Mouse (Mus musculus): Measurements from ENCODE around the gene Ptpdc1. TPM values are rescaled to one million over a fixed set of nuclear protein-coding genes. Genes with fewer than 3 reads are reported as not detected.

The Ptpdc1 gene
- polyA plus RNA-seq, 1 experiment from 2014 or later = 4.8 TPM

DNA sequence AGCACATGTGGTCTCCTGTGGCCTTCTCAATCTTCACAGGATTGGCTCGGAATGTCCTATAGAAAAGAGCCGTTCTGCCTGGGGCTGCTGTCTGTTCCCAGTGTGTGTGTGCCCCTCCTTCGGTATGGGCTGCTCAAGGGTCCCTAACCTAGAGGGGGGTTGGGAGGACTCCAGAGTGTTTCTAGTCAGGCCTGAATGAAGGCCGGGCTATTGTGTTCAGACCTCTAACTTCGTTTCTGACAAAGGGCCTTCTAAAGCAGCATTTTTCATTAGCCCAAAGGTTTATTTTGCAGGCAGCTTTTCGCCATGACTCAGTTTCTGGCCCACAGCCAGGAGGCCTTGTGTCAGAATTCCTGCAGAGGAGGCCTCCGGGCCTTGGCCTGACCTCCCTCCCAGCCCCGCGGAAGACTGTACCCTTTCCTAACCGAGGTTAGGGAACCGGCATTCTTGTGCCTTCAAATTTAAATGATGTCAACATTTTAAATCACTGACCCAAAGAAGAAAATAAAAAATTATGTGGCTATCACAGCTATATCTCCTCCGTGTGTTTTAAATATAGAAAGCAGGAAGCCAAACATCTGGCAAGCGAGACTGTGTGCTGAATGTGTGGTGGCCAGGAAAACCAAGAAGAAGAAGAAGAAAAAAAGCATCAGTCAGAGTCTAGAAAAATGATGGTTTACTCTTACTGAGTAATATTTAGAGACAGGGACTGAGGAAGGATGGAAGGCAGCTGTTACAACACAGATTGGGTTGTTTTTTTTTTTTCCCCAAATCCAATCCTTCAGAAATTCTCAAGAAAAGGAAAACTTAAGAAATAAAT, 59.1 kb downstream of the Ptpdc1 start:
- Histone ChIP-seq H3K27me3 (ENCODE audit: control insufficient read depth, insufficient read depth, low read length) (no peaks in the 10 kb centered on the region), H3K9ac (ENCODE audit: low read length) (peak overlapping the region; percentile 69), H3K9me3 (replicated peaks; ENCODE audit: control insufficient read depth, low read length) (peaks cover 3% of the 10 kb centered on the region; the same call in 1 of the 2 replicates), H3K27ac (ENCODE audit: low read length) (peak overlapping the region; percentile 95), H3K4me2 (ENCODE audit: low read depth, low read length) (peak overlapping the region; percentile 44), H3K4me3 (ENCODE audit: low read length) (no peak overlapping the region), H3K36me3 (ENCODE audit: control insufficient read depth, insufficient read depth) (no peaks in the 10 kb centered on the region), H3K4me1 (ENCODE audit: control insufficient read depth, insufficient read depth, low read length) (peaks cover 12% of the 10 kb centered on the region)
- ATAC-seq (replicated peaks; ENCODE audit: extremely low read depth, insufficient read depth, low FRiP score) = peak; percentile 74
- 10% methylated on average over 13 of the region's 13 CpGs for WGBS

DNA sequence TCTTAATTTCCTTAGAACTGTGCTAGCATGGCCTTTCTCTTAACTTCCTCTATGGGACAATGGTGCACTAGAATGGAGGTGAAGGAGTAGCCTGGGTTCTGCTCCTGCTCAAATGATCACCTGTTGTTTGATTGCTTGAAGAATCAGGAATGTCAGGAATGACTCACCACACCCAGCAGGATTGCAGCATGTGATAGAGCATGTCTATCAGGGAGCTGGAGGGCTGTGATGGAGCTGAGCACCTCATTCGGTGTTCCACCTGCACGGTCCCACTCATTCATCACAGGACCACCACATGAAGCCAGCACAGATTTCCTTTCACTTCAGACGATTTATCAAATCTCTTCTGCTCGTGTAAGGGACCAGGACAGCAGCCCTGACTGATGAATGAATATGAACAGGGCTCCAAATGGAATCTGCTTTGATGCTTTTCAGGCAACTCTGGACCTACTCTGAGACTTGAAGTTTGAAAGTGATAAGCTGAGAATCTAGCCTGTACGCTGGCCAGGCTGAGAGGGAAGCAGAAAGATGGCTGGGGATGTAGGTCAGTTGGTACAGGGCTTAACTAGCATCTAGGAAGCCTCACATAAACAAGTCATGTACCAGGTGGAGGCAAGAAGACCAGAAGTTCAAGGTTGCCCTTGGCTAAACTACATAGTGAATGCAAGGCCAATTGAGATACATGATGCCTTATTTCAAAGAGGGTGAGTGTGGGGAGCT, 60.4 kb downstream of the Ptpdc1 start:
- Histone ChIP-seq H3K36me3 (ENCODE audit: control insufficient read depth, insufficient read depth) (no peaks in the 10 kb centered on the region), H3K4me2 (ENCODE audit: low read depth, low read length) (no peak overlapping the region), H3K9me3 (replicated peaks; ENCODE audit: control insufficient read depth, low read length) (peaks cover 3% of the 10 kb centered on the region; the same call in 1 of the 2 replicates), H3K9ac (ENCODE audit: low read length) (no peak overlapping the region), H3K4me1 (ENCODE audit: control insufficient read depth, insufficient read depth, low read length) (peaks cover 12% of the 10 kb centered on the region), H3K27me3 (ENCODE audit: control insufficient read depth, insufficient read depth, low read length) (no peaks in the 10 kb centered on the region), H3K4me3 (ENCODE audit: low read length) (no peak overlapping the region), H3K27ac (ENCODE audit: low read length) (no peak overlapping the region)
- WGBS = 66% methylated on average over 5 of the region's 5 CpGs
- no peak for ATAC-seq (replicated peaks; ENCODE audit: extremely low read depth, insufficient read depth, low FRiP score)

DNA sequence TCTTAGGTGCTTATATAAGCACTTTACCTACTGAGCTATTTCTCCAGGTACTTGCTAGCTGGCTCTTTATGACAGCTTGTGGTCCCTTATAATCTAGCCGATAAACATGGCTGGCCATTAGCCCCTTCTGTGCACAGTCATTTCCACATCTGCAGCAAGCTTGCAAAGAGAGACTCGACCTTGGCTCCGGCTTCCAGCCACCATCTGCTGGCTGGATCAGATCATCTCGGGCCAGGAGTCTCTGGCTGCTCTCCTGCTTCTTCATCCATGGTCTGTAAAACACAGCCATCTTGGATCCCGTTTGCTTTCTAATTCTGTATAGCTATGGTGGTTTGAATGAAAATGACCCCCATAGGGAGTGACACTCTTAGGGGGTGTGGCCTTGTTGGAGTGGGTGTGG, 63.1 kb downstream of the Ptpdc1 start:
- H3K27me3 ChIP-seq (ENCODE audit: control insufficient read depth, insufficient read depth, low read length) = no peaks in the 10 kb centered on the region
- H3K4me3 ChIP-seq (ENCODE audit: low read length) = no peak overlapping the region
- ATAC-seq (replicated peaks; ENCODE audit: extremely low read depth, insufficient read depth, low FRiP score) = no peak
- peaks cover 10% of the 10 kb centered on the region for H3K4me1 ChIP-seq (ENCODE audit: control insufficient read depth, insufficient read depth, low read length)
- H3K9ac ChIP-seq (ENCODE audit: low read length) = no peak overlapping the region
- 78% methylated on average over 5 of the region's 5 CpGs for whole genome bisulfite sequencing
- no peak overlapping the region for H3K4me2 ChIP-seq (ENCODE audit: low read depth, low read length)
- no peaks in the 10 kb centered on the region for H3K36me3 ChIP-seq (ENCODE audit: control insufficient read depth, insufficient read depth)
- no peak overlapping the region for H3K27ac ChIP-seq (ENCODE audit: low read length)
- H3K9me3 ChIP-seq (replicated peaks; ENCODE audit: control insufficient read depth, low read length) = peaks cover 3% of the 10 kb centered on the region; the same call in 1 of the 2 replicates

DNA sequence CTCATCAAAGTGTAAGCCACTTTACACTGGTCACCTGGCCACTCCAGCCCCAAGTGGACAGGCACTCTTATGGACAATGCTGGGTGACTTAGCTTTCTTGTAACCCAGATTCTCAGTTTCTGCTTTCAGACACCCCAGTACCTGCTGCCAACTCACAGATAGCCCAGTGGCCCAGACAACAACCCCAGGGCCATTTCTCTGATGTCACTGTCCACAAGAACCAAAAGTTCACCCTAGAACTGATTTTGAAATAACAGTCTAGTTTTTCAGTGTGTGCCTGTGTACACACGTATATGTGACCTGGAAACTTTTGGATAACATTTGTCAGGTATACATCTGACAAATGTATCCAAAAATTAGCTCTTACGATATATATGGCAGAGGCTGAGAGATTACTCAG, 64.0 kb downstream of the Ptpdc1 start:
- H3K27me3 ChIP-seq (ENCODE audit: control insufficient read depth, insufficient read depth, low read length) = no peaks in the 10 kb centered on the region
- H3K9me3 ChIP-seq (replicated peaks; ENCODE audit: control insufficient read depth, low read length) = peaks cover 3% of the 10 kb centered on the region; the same call in 1 of the 2 replicates
- no peak overlapping the region for H3K4me2 ChIP-seq (ENCODE audit: low read depth, low read length)
- no peak overlapping the region for H3K9ac ChIP-seq (ENCODE audit: low read length)
- no peak for ATAC-seq (replicated peaks; ENCODE audit: extremely low read depth, insufficient read depth, low FRiP score)
- no peak overlapping the region for H3K4me3 ChIP-seq (ENCODE audit: low read length)
- H3K27ac ChIP-seq (ENCODE audit: low read length) = no peak overlapping the region
- 86% methylated on average over 2 of the region's 2 CpGs for WGBS
- no peaks in the 10 kb centered on the region for H3K36me3 ChIP-seq (ENCODE audit: control insufficient read depth, insufficient read depth)
- peaks cover 9% of the 10 kb centered on the region for H3K4me1 ChIP-seq (ENCODE audit: control insufficient read depth, insufficient read depth, low read length)

DNA sequence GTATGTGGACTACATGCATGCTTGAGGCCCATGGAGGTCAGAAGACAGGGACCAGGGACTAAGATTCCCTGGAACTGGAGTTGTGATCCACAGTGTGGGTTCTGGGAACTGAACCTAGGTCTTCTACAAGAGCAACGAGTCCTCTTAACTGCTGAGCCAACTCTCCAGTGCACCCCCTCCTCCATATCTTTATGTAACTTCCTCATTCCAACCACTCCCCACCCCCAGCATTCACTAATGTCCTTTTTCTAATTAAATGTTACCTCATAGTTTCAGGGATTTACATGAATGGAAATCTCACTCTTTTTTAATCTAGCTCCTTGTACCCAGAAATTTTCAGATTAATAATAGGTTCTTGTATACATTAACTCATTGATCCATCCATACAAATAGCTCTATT, 69.5 kb downstream of the Ptpdc1 start:
- Histone ChIP-seq H3K4me2 (ENCODE audit: low read depth, low read length) (no peak overlapping the region), H3K36me3 (ENCODE audit: control insufficient read depth, insufficient read depth) (no peaks in the 10 kb centered on the region), H3K4me1 (ENCODE audit: control insufficient read depth, insufficient read depth, low read length) (peaks cover 21% of the 10 kb centered on the region), H3K27me3 (ENCODE audit: control insufficient read depth, insufficient read depth, low read length) (no peaks in the 10 kb centered on the region), H3K4me3 (ENCODE audit: low read length) (no peak overlapping the region), H3K9ac (ENCODE audit: low read length) (no peak overlapping the region), H3K27ac (ENCODE audit: low read length) (no peak overlapping the region), H3K9me3 (replicated peaks; ENCODE audit: control insufficient read depth, low read length) (no peaks in the 10 kb centered on the region)
- no peak for ATAC-seq (replicated peaks; ENCODE audit: extremely low read depth, insufficient read depth, low FRiP score)
- 69% methylated on average over 1 of the region's 1 CpGs for WGBS

DNA sequence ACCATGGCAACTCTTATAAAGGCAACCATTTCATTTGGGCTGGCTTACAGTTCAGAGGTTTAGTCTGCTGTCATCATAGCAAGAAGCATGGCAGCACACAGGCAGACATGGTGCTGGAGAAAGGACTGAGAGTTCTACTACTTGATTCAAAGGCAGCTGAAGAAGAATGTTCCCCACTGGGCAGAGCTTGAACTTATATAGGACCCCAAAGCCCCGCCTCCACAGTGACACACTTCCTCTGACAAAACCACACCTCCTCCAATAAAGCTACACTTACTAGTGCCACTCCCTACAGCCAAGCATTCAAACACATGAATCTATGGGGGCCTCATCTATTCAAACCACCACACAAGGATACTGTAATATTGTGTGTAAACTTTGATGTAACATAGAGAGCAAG, 70.9 kb downstream of the Ptpdc1 start:
- Histone ChIP-seq H3K4me1 (ENCODE audit: control insufficient read depth, insufficient read depth, low read length) (peaks cover 21% of the 10 kb centered on the region), H3K9me3 (replicated peaks; ENCODE audit: control insufficient read depth, low read length) (no peaks in the 10 kb centered on the region)
- 66% methylated on average over 1 of the region's 1 CpGs for WGBS

DNA sequence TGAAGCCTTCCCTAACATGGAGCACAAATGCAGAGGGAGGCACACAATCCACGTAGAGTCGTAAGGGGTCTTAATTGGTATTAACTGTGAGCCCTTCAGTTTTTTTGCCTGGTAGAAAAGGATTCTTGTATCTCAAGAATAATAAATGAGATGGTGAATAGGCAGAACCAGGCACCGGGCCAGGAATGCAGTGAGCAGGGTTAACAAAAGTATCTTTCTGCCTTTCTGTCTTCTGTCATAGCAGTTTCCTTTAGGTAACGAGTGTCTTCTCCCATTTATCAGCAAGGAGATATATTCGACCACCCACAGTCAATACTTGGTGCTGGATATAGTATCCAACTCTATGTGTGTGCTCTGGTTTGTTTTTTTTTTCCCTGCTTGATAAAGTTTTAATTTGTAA, 72.0 kb downstream of the Ptpdc1 start:
- Histone ChIP-seq H3K4me1 (ENCODE audit: control insufficient read depth, insufficient read depth, low read length) (peaks cover 24% of the 10 kb centered on the region), H3K27me3 (ENCODE audit: control insufficient read depth, insufficient read depth, low read length) (no peaks in the 10 kb centered on the region), H3K4me2 (ENCODE audit: low read depth, low read length) (no peak overlapping the region), H3K27ac (ENCODE audit: low read length) (peak overlapping the region; percentile 14; the same call in 1 of the 2 replicates), H3K9me3 (replicated peaks; ENCODE audit: control insufficient read depth, low read length) (no peaks in the 10 kb centered on the region), H3K4me3 (ENCODE audit: low read length) (no peak overlapping the region), H3K9ac (ENCODE audit: low read length) (no peak overlapping the region), H3K36me3 (ENCODE audit: control insufficient read depth, insufficient read depth) (no peaks in the 10 kb centered on the region)
- 55% methylated on average over 5 of the region's 5 CpGs for WGBS
- no peak for ATAC-seq (replicated peaks; ENCODE audit: extremely low read depth, insufficient read depth, low FRiP score)

More for the DNA sequence above, 70.9 kb downstream of the Ptpdc1 start:
- Histone ChIP-seq H3K4me2 (ENCODE audit: low read depth, low read length) (no peak overlapping the region), H3K27ac (ENCODE audit: low read length) (no peak overlapping the region), H3K4me3 (ENCODE audit: low read length) (no peak overlapping the region), H3K9ac (ENCODE audit: low read length) (no peak overlapping the region), H3K27me3 (ENCODE audit: control insufficient read depth, insufficient read depth, low read length) (no peaks in the 10 kb centered on the region), H3K36me3 (ENCODE audit: control insufficient read depth, insufficient read depth) (no peaks in the 10 kb centered on the region)
- no peak for ATAC-seq (replicated peaks; ENCODE audit: extremely low read depth, insufficient read depth, low FRiP score)

DNA sequence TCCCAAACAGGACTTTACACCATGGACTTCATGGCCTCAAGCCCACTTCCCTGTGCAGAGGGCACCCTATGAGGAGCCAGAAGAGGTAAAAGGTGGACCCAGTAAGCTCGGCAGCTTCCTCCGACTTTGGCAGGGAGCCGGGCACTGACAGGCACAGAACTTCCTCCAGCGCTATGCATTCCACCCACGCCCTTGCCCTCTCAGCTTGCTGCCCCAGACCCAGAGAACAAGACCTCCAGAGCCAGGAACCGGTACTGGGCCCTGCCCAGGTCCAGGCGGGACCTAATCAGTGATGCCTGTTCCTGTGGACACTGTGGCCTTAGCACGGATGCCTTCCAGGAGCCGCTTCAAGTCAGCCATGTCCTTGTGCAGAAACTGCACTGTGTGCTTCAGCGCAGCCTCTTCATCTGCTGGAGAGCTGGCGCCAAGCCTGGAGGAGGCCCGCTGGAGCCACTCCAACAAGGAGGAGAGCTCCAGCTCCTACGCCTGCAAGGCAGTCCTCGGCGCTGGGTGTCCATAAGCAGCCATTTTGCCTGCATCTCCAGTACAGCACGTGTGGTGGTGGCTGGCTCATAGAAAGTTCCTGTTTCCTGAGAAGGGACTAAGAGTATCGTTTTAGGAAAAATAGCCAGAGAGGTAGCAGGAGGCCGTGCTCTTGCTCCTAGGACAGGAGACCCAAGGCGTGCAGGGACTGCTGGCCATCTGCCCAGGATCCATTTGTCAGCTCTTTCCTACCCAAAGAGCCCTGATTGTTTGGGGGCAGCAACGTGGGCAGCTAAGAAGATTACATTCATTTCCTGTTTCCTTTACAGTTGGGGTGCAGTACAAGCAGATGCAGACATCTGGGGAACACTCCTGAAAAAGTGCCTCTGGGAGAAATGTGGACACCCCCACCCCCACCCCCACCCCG, 73.0 kb downstream of the Ptpdc1 start:
- Histone ChIP-seq H3K27me3 (ENCODE audit: control insufficient read depth, insufficient read depth, low read length) (no peaks in the 10 kb centered on the region), H3K27ac (ENCODE audit: low read length) (peak overlapping the region; percentile 98), H3K9ac (ENCODE audit: low read length) (peak overlapping the region; percentile 78), H3K36me3 (ENCODE audit: control insufficient read depth, insufficient read depth) (no peaks in the 10 kb centered on the region), H3K9me3 (replicated peaks; ENCODE audit: control insufficient read depth, low read length) (no peaks in the 10 kb centered on the region), H3K4me2 (ENCODE audit: low read depth, low read length) (peak overlapping the region; percentile 72), H3K4me1 (ENCODE audit: control insufficient read depth, insufficient read depth, low read length) (peaks cover 24% of the 10 kb centered on the region), H3K4me3 (ENCODE audit: low read length) (peak overlapping the region; percentile 46)
- ATAC-seq (replicated peaks; ENCODE audit: extremely low read depth, insufficient read depth, low FRiP score) = peak; percentile 88
- 17% methylated on average over 21 of the region's 21 CpGs for WGBS

Data from heart, embryonic 16.5 days (tissue).